Mouse (Mus musculus) megakaryocyte progenitor cell, adult 5-6 weeks (primary cell): Measurements from ENCODE around the gene Ptprm. TPM values are rescaled to one million over a fixed set of nuclear protein-coding genes. Genes with fewer than 3 reads are reported as not detected.

Source experiments
- ATAC-seq: replicated peaks from 2 replicates; pipeline ENCODE4 v1.8.0; 2016; ENCODE audit warnings: mild to moderate bottlenecking, moderate TSS enrichment, inconsistent platforms; ENCODE audit not compliant: poor library complexity
- total RNA-seq, 2 experiments: library from RNA; stranded (forward) in 1 of 2; stranded (reverse) in 1 of 2; fragments of 157-497, 149-512 nt in 1 of 2; fragments of 200-1000 nt in 1 of 2; gene quantifications; 2 replicates each; pipeline versions ENCODE4 v1.2.3 to v1.2.4; 2015 to 2017

Gene Ptprm
- total RNA-seq, 2 experiments from 2014 or later: 0.22 TPM; not detected in 1

- peak; percentile 78 for ATAC-seq
Observed at GRCm38 (mm10) chr17:66755191-66755654, 599.0 kb downstream of the Ptprm start.

GRCm38 (mm10) chr17:66754208-66754865 is 599.9 kb downstream of the Ptprm start:
- ATAC-seq: no peak

GRCm38 (mm10) chr17:66751746-66752145 is 602.5 kb downstream of the Ptprm start:
- ATAC-seq: no peak

GRCm38 (mm10) chr17:66750481-66751206 is 603.6 kb downstream of the Ptprm start:
- no peak for ATAC-seq

- ATAC-seq: no peak
Observed at GRCm38 (mm10) chr17:66749976-66750375, 604.3 kb downstream of the Ptprm start.

GRCm38 (mm10) chr17:66746506-66746905 is 607.8 kb downstream of the Ptprm start:
- ATAC-seq: no peak

- ATAC-seq: no peak
Observed at GRCm38 (mm10) chr17:66743321-66743720, 610.9 kb downstream of the Ptprm start.

GRCm38 (mm10) chr17:66738779-66739345 is 615.4 kb downstream of the Ptprm start:
- no peak for ATAC-seq

- ATAC-seq: no peak
Observed at GRCm38 (mm10) chr17:66738331-66738730, 615.9 kb downstream of the Ptprm start.

- no peak for ATAC-seq
Observed at GRCm38 (mm10) chr17:66736450-66736849, 617.8 kb downstream of the Ptprm start.

GRCm38 (mm10) chr17:66733541-66733940 is 620.7 kb downstream of the Ptprm start:
- no peak for ATAC-seq

- ATAC-seq: no peak
Observed at GRCm38 (mm10) chr17:66729979-66730378, 624.3 kb downstream of the Ptprm start.

- ATAC-seq: no peak
Observed at GRCm38 (mm10) chr17:66720992-66721351, 633.3 kb downstream of the Ptprm start.

- no peak for ATAC-seq
Observed at GRCm38 (mm10) chr17:66720200-66720991, 633.9 kb downstream of the Ptprm start.

GRCm38 (mm10) chr17:66712456-66713205 is 641.6 kb downstream of the Ptprm start:
- no peak for ATAC-seq

GRCm38 (mm10) chr17:66711221-66712016 is 642.8 kb downstream of the Ptprm start:
- ATAC-seq: peak; percentile 90

- ATAC-seq: peak; percentile 76
Observed at GRCm38 (mm10) chr17:66710568-66710967, 643.7 kb downstream of the Ptprm start.

- ATAC-seq: no peak
Observed at GRCm38 (mm10) chr17:66708748-66709147, 645.5 kb downstream of the Ptprm start.

GRCm38 (mm10) chr17:66707684-66708083 is 646.6 kb downstream of the Ptprm start:
- no peak for ATAC-seq
